Mouse (Mus musculus): ENCODE measurements around the gene Slc25a12.

DNA sequence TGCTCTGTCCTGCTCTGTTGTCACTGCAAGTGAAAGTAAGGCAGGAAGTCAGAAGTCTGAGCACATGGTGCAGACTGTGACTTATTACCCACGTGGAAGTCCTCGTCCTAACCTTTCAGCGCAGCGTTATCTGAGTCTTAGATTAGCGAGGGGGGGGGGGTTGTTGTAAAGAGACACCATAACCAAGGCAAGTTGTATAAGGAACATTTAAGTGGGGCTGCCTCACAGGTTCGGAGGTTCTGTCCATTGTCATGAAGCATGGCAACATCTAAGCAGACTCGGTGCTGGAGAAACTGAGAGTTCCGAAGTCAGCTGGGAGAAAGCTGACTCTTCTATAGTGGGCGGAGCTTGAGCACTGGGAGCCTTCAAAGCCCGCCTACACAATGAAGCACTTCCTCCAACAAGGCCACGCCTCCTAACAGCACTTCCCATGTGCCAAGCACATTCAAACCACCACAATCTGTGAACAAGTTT lies 8.9 kb upstream of the Slc25a12 start:
- no peak for TF ChIP-seq CTCF (IDR thresholded peaks at IDR 0.05; ENCODE audit: low read depth, low read length)
- no peak for TF ChIP-seq POLR2A (IDR thresholded peaks at IDR 0.05; ENCODE audit: extremely low read depth, insufficient read depth, low read length)
